Mouse (Mus musculus) right cerebral cortex, postnatal 14 days (tissue): ENCODE measurements at regions not wholly inside any gene's neighbourhood (a gene's known extent, or its start where the extent isn't known, plus 50 kb on each side); places are given as distances from the start of the nearest gene placed in this dataset.

Experiments
- DNase-seq: peaks from one replicate; pipeline ENCODE4 v3.0.0; 2022

DNA sequence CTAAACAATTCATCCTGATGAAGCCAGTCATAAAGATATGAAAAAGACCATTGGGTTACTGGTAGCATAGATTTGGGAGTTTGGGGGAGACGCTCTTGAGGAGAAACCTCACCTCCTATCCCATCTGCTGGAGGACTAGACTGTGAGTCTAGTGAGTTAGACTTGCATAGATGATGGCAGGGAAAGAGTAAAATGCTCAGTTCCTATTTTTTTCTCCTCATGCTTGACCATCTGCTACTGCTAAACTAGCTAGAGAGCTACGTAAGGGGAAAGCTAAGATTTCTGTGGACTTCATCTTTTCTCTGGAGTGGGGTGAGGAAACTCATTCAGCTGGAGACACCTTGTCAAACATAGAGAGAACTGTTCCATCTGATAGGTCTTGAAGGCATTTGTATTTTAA lies 118.4 kb upstream of the Gnao1 start:
- no peak for DNase-seq

DNA sequence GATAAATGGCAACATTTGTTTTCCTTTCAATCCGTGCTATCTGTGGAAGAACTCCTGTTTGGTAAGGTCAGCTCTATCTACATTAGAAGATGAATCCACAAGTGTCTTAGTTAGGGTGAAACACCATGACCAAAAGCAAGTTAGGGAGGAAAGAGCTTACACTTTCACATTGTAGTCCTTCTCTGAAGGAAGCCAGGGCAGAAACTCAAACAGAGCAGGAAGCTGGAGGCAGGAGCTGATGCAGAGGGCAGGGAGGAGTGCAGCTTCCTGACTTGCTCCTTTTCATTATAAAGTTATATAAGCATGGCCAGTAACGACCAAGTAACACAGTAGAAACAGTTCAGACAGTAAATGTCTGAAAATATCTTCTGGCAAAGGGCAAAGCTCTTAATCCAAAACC lies 117.9 kb upstream of the Gnao1 start:
- DNase-seq: no peak

- DNase-seq: no peak
These were observed 112.6 kb upstream of the Gnao1 start for GRCm38 (mm10) chr8:93697206-93697605.

DNA sequence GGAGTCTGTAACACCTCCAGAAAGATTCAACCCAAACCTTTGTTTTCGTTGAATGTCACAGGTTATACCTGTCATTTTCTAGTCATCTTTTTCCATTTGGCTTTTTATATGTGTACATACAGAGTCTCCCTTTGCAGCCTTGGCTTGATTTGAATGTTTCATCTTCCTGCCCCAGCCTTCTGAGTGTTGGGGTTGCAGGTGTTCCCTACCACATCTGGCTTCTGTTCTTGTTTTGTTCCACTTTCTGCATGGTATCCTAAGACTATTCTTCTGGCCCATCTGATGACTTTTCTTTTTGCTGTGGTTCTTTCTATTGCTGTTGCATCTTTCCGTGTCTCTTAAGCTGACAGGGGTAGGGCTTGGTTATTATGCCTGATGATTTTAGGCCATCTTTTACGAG lies 111.3 kb upstream of the Gnao1 start:
- no peak for DNase-seq

GRCm38 (mm10) chr8:93701391-93701790 lies 108.4 kb upstream of the Gnao1 start:
- no peak for DNase-seq

GRCm38 (mm10) chr8:93712066-93712706 lies 97.6 kb upstream of the Gnao1 start:
- no peak for DNase-seq

DNA sequence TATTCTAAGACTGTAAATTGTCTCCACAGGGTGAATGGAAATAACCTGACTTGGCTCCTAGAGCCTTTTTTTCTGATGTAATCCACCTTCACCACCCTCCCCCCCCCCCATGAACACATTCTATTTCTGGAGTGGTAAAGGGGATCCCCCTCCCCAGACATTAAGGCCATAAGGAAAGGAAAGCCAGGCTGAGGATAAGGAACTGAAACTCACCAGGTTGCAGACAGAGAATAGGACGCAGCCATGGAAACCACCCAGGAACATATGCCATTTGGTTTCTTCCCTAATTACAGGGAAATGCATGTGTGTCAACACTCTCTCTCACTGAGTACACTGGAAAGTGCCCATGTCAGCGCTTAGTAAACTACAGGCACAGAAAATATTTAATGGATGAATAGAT lies 96.5 kb upstream of the Gnao1 start:
- no peak for DNase-seq

GRCm38 (mm10) chr8:93724896-93725489 lies 84.8 kb upstream of the Gnao1 start:
- no peak for DNase-seq

DNA sequence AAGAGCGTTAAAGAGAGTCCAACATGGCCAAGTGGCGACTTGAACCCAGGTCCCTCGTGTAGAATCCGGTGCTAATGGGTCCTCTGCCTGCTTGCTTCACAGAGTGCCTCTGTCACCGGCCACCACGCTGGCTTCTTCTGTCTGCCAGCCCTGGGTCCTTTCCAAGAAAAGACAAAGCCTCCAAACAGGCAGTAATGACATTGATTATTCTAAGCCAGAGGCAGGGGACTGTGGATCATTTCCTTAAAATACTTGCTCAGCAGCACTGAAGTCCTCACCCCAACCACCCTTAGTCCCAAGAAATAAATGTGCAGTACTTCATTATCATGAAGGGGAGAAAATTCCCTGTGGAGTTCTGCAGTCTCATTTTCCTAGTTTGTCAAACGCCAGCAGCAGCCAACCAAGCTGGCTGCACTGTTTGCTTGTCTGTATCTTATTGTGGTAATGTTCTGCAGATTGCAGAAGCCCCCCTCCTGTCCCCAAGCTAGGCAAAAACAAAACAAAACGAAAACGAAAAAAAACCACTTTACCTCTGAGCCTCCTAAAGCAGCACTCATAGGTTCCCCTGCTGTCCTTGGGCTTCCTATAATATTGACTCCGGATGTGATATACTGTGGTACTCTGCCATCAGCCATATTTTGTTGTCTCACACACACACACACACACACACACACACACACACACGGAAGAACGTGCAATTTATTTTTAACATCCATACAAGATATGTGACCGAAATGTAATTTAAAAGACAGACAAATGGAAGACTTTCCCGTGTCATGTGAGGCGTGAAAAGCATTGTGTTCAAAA lies 80.4 kb upstream of the Gnao1 start:
- DNase-seq: no peak

DNA sequence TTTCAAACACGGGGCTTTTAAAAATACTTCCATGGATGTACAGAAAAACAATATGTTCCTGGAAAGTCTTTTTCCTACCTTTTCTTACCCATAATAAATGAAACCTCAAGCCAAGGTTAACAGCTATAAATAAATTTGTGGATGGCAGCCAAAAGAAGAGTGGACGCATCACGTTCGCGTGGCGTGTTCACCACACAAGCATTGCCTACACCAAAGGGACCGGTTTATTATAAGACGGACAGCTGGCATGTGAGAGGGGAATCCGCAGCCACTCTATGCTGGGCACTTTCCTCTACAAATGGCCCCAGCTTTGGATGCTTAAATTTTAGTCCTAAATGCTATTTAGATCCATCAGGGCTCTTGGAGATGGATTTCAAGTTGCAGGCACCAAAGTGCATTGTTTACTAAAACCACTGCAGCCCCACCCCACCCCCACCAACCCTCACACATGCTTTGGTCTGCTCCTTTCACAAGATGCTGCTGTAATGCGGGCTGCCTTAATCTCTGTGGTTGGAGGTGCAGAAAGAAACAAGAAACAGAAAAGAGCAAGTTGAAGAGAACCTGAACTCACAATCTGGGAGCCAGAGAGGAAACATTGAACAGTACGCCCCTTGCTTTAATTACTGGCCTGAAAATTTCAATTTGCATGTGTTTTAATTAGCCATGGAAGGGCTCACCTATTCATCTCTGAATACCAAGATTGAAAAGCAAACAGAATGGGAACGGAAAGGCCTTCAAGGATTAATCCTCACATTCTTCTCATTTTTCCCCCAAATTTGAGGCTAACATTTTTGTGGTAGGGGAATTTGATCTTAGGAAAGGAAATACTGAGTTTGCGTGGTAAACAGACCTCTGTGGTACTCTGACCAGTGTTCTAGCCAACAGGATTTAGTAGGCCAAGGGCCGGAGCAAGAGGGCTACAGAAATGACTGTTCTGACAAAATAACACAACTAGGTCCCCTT lies 78.7 kb upstream of the Gnao1 start:
- no peak for DNase-seq

GRCm38 (mm10) chr8:93734818-93735217 lies 74.9 kb upstream of the Gnao1 start:
- DNase-seq: no peak

DNA sequence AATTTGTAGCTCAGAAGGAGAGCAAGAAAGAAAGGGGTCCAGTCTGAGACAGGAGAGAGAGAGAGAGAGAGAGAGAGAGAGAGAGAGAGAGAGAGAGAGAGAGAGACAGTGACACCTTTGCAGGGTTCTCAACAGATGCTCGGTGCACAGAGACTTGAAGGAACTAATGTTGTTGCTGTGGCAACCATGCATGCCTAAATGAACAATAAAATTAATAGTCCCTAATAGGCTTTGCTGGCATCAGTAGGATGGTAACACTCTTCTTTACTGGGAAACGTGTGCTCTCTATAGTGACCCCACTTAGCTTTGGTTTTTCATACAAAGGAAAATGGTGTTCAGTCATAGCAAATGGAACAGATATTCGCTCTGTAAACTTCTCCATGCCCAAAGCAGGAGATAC lies 69.5 kb upstream of the Gnao1 start:
- no peak for DNase-seq

GRCm38 (mm10) chr8:93748720-93749119 lies 61.0 kb upstream of the Gnao1 start:
- DNase-seq: no peak

- DNase-seq: no peak
These were observed 58.8 kb upstream of the Gnao1 start for GRCm38 (mm10) chr8:93750921-93751320.

- DNase-seq: no peak
These were observed 53.8 kb upstream of the Gnao1 start for GRCm38 (mm10) chr8:93755981-93756380.
